Mouse (Mus musculus): ENCODE measurements around the gene Chtf18.

GRCm38 (mm10) chr17:25761561-25761970 is 34.3 kb upstream of the Chtf18 start:
- TF ChIP-seq POLR2A (IDR thresholded peaks at IDR 0.05; ENCODE audit: extremely low read depth, insufficient read depth, low read length), result no peak
- TF ChIP-seq CTCF (IDR thresholded peaks at IDR 0.05; ENCODE audit: low read depth, low read length), result no peak

Data from liver, adult 2 months (tissue).